Mouse (Mus musculus) small intestine, adult 2 months (tissue): ENCODE data around the gene Brip1.

Experiments used
- CTCF ChIP-seq: fragments of 200-500 bp; IDR thresholded peaks from 2 replicates; pipeline ENCODE4 v1.5.1; 2012; ENCODE audit warnings: low read depth, mild to moderate bottlenecking, control low read depth, inconsistent platforms, low read length, moderate library complexity, mixed read lengths; ENCODE audit not compliant: insufficient replicate concordance, insufficient read length; ENCODE audit errors: extremely low read depth
- POLR2A ChIP-seq: fragments of 200-500 bp; IDR thresholded peaks from 2 replicates; pipeline ENCODE4 v1.6.1; 2012; ENCODE audit warnings: low read depth, mild to moderate bottlenecking, control low read depth, inconsistent platforms, low read length, moderate library complexity

GRCm38 (mm10) chr11:86068651-86069050, 132.3 kb downstream of the Brip1 start:
- no peak for TF ChIP-seq POLR2A
- TF ChIP-seq CTCF, result no peak
